Mouse (Mus musculus) ES-E14 (cell line): ENCODE data around the gene Trio. TPM values are rescaled to one million over a fixed set of nuclear protein-coding genes. Genes with fewer than 3 reads are reported as not detected.

ENCODE experiments used
- DNase-seq: peaks from one replicate; pipeline ENCODE4 v3.0.0-alpha.2; 2013; ENCODE audit warnings: low read depth, low spot score
- H3K27ac ChIP-seq: 2 replicates; pipeline ENCODE4 v1.5.1; 2012; ENCODE audit warnings: low read depth, mild to moderate bottlenecking, low read length, moderate library complexity, mixed read lengths; ENCODE audit not compliant: poor library complexity, insufficient read depth, severe bottlenecking
- H3K36me3 ChIP-seq: 2 replicates; pipeline ENCODE4 v1.6.1; 2012; ENCODE audit warnings: mild to moderate bottlenecking, low read length, moderate library complexity, mixed read lengths; ENCODE audit not compliant: control insufficient read depth, poor library complexity, insufficient read depth, severe bottlenecking
- H3K4me1 ChIP-seq, 2 experiments: fragments of 150-350 bp in 1 of 2; sonication (generic) in 1 of 2; 2 replicates each; pipeline ENCODE4 v1.6.1; 2012; ENCODE audit warnings: low read length in 2 of 2, mild to moderate bottlenecking in 1 of 2, mixed read lengths in 1 of 2; ENCODE audit not compliant: control insufficient read depth in 2 of 2, insufficient read depth in 2 of 2, poor library complexity in 1 of 2
- H3K4me3 ChIP-seq, 2 experiments: fragments of 150-350 bp in 1 of 2; sonication (generic) in 1 of 2; 2 replicates each; pipeline ENCODE4 v1.5.1; 2012; ENCODE audit warnings: low read length in 2 of 2, low read depth in 1 of 2, mild to moderate bottlenecking in 1 of 2, mixed read lengths in 1 of 2; ENCODE audit not compliant: insufficient read depth in 1 of 2, poor library complexity in 1 of 2, severe bottlenecking in 1 of 2
- H3K9ac ChIP-seq: 2 replicates; pipeline ENCODE4 v1.6.1; 2012; ENCODE audit warnings: low read depth, mild to moderate bottlenecking, low read length, mixed read lengths; ENCODE audit not compliant: poor library complexity, insufficient read depth, severe bottlenecking
- H3K9me3 ChIP-seq: fragments of 150-350 bp; sonication (generic); 2 replicates; pipeline ENCODE4 v1.6.1; 2012; ENCODE audit warnings: low read depth, mild to moderate bottlenecking, low read length; ENCODE audit not compliant: control insufficient read depth, insufficient read depth
- CHD2 ChIP-seq: IDR thresholded peaks from 2 replicates; pipeline ENCODE4 v1.6.1; 2014; ENCODE audit warnings: mild to moderate bottlenecking, low read depth, low read length, inconsistent platforms
- HCFC1 ChIP-seq: IDR thresholded peaks from 2 replicates; pipeline ENCODE4 v1.6.1; 2012; ENCODE audit warnings: low read length, inconsistent platforms, borderline replicate concordance; ENCODE audit not compliant: insufficient read depth
- MAFK ChIP-seq: IDR thresholded peaks from 2 replicates; pipeline ENCODE4 v1.6.1; 2014; ENCODE audit warnings: mild to moderate bottlenecking, low read depth, low read length, inconsistent platforms; ENCODE audit not compliant: insufficient read depth
- ZC3H11A ChIP-seq: IDR thresholded peaks from 2 replicates; pipeline ENCODE4 v1.6.1; 2012; ENCODE audit warnings: low read depth, mild to moderate bottlenecking, inconsistent platforms, low read length, borderline replicate concordance
- ZNF384 ChIP-seq: IDR thresholded peaks from 2 replicates; pipeline ENCODE4 v1.6.1; 2012; ENCODE audit warnings: low read depth, low read length, inconsistent platforms
- in situ Hi-C, 2 experiments: fragments of 600-800 bp; cut with MboI; formaldehyde crosslinking; loops; one replicate each; pipeline ENCODE4 v1.15.1; 2025; ENCODE audit warnings: low sequenced_read_pairs in 2 of 2, inconsistent platforms in 1 of 2; ENCODE audit not compliant: unreplicated experiment in 2 of 2
- total RNA-seq: library from RNA; depleted of rRNA; stranded (reverse); fragments of 300-350 nt; gene quantifications from 2 replicates; pipeline ENCODE4 v1.2.3, GENCODE M21; 2012

Trio gene
- total RNA-seq, 1 experiment = 34.4 TPM

- TF ChIP-seq HCFC1 (no peak), ZC3H11A (no peak), MAFK (no peak), CHD2 (no peak), ZNF384 (no peak)
- in situ Hi-C loops = no loop called here
- Histone ChIP-seq H3K36me3 (peaks cover 6% of the 10 kb centered on the region; the same call in 1 of the 2 replicates), H3K4me1 (no peaks in the 10 kb centered on the region), H3K9ac (no peak overlapping the region), H3K9me3 (no peaks in the 10 kb centered on the region), H3K4me3 (no peak overlapping the region), H3K27ac (no peak overlapping the region)
- DNase-seq = no peak
Observed at GRCm38 (mm10) chr15:27770513-27771196, 255.0 kb downstream of the Trio start.

- DNase-seq = no peak
- Histone ChIP-seq H3K4me1 (no peaks in the 10 kb centered on the region), H3K36me3 (peaks cover 5% of the 10 kb centered on the region; the same call in 1 of the 2 replicates), H3K9ac (no peak overlapping the region), H3K27ac (no peak overlapping the region), H3K9me3 (no peaks in the 10 kb centered on the region), H3K4me3 (no peak overlapping the region)
- in situ Hi-C loops = no loop called here
- TF ChIP-seq ZNF384 (no peak), MAFK (no peak), ZC3H11A (no peak), CHD2 (no peak), HCFC1 (no peak)
Observed at GRCm38 (mm10) chr15:27761416-27761815, 264.2 kb downstream of the Trio start.

- in situ Hi-C loops = no loop called here
- H3K27ac ChIP-seq = no peak overlapping the region
- H3K4me1 ChIP-seq = no peaks in the 10 kb centered on the region
- no peak overlapping the region for H3K4me3 ChIP-seq
- H3K36me3 ChIP-seq = peaks cover 7% of the 10 kb centered on the region; the same call in 1 of the 2 replicates
- TF ChIP-seq HCFC1 (no peak), CHD2 (no peak), MAFK (no peak), ZC3H11A (no peak), ZNF384 (no peak)
- no peaks in the 10 kb centered on the region for H3K9me3 ChIP-seq
- no peak for DNase-seq
- H3K9ac ChIP-seq = no peak overlapping the region
Observed at GRCm38 (mm10) chr15:27760655-27761054, 265.0 kb downstream of the Trio start.

- H3K36me3 ChIP-seq = peaks cover 7% of the 10 kb centered on the region; the same call in 1 of the 2 replicates
- H3K4me1 ChIP-seq = no peaks in the 10 kb centered on the region
- no peak for TF ChIP-seq ZNF384
- no peak for TF ChIP-seq ZC3H11A
- no peak for TF ChIP-seq HCFC1
- no peak for TF ChIP-seq MAFK
- no peak for TF ChIP-seq CHD2
- in situ Hi-C loops = no loop called here
- H3K9me3 ChIP-seq = no peaks in the 10 kb centered on the region
- no peak overlapping the region for H3K27ac ChIP-seq
- no peak overlapping the region for H3K4me3 ChIP-seq
- H3K9ac ChIP-seq = no peak overlapping the region
- DNase-seq = no peak
Observed at GRCm38 (mm10) chr15:27759890-27760289, 265.8 kb downstream of the Trio start.

- in situ Hi-C loops = no loop called here
- peaks cover 5% of the 10 kb centered on the region; the same call in 1 of the 2 replicates for H3K36me3 ChIP-seq
Observed at GRCm38 (mm10) chr15:27758680-27759079, 267.0 kb downstream of the Trio start.

More at GRCm38 (mm10) chr15:27758680-27759079, 267.0 kb downstream of the Trio start:
- TF ChIP-seq ZC3H11A (no peak), HCFC1 (no peak), CHD2 (no peak), ZNF384 (no peak), MAFK (no peak)
- Histone ChIP-seq H3K4me3 (no peak overlapping the region), H3K9me3 (no peaks in the 10 kb centered on the region), H3K9ac (no peak overlapping the region), H3K27ac (no peak overlapping the region), H3K4me1 (no peaks in the 10 kb centered on the region)
- no peak for DNase-seq
